Comparison of ENCODE assay signal across 10 mouse cellular contexts in genomic region chr10:14207616-14208015, GRCm38 (mm10).
DNase-seq lines count a peak whose midpoint lies in the region; ATAC-seq and TF ChIP-seq lines count a peak whose summit lies in the region.
"Had no signal": no experiment of that assay in that cellular context is flagged by ENCODE, and none has a peak within 500 bp of the region (broad histone marks: within the 10 kb centered on the region; RNA-seq: fewer than 3 reads in every experiment).

No protein-coding gene starts in this region.

- no peak for TF ChIP-seq EP300 in liver, postnatal 0 days (IDR thresholded peaks at IDR 0.05; ENCODE audit: low read depth)

- peaks cover 5% of the 10 kb centered on the region for H3K4me1 ChIP-seq in liver, postnatal 0 days (ENCODE audit: insufficient read depth)
- H3K4me1 ChIP-seq in liver, embryonic 11.5 days (replicated peaks; ENCODE audit: control insufficient read depth, insufficient read depth, low read length), result no peaks in the 10 kb centered on the region
- H3K4me1 ChIP-seq: liver, embryonic 13.5 days; stomach, embryonic 15.5 days had no signal

- H3K36me3 ChIP-seq in liver, postnatal 0 days (replicated peaks; ENCODE audit: insufficient read depth, low read length), result no peaks in the 10 kb centered on the region
- H3K36me3 ChIP-seq in liver, embryonic 11.5 days (ENCODE audit: control insufficient read depth, insufficient read depth, low read length), result no peaks in the 10 kb centered on the region
- H3K36me3 ChIP-seq: embryonic facial prominence, embryonic 13.5 days; liver, embryonic 13.5 days; stomach, embryonic 15.5 days had no signal

- H3K9ac ChIP-seq in liver, postnatal 0 days (replicated peaks), result no peak overlapping the region
- H3K9ac ChIP-seq in liver, embryonic 11.5 days (ENCODE audit: low read depth, low read length), result no peak overlapping the region
- H3K9ac ChIP-seq: embryonic facial prominence, embryonic 13.5 days; liver, embryonic 13.5 days; stomach, embryonic 15.5 days had no signal

- no peaks in the 10 kb centered on the region for H3K9me3 ChIP-seq in liver, postnatal 0 days (ENCODE audit: low read length)
- no peaks in the 10 kb centered on the region for H3K9me3 ChIP-seq in liver, embryonic 11.5 days (ENCODE audit: control insufficient read depth, low read length)
- H3K9me3 ChIP-seq: embryonic facial prominence, embryonic 13.5 days; liver, embryonic 13.5 days; stomach, embryonic 15.5 days had no signal

- intact Hi-C loops in gastrocnemius, postnatal 36 days (cut with DNase I), result no loop called here

- H3K27me3 ChIP-seq in liver, postnatal 0 days (ENCODE audit: insufficient read depth, low read length), result no peaks in the 10 kb centered on the region
- H3K27me3 ChIP-seq in liver, embryonic 11.5 days (replicated peaks; ENCODE audit: control insufficient read depth, insufficient read depth, low read length), result no peaks in the 10 kb centered on the region
- H3K27me3 ChIP-seq: embryonic facial prominence, embryonic 13.5 days; liver, embryonic 13.5 days; stomach, embryonic 15.5 days had no signal

- no peak overlapping the region for H3K27ac ChIP-seq in liver, postnatal 0 days (ENCODE audit: low read depth)
- H3K27ac ChIP-seq in liver, embryonic 11.5 days (ENCODE audit: low read depth, low read length), result no peak overlapping the region
- H3K27ac ChIP-seq: embryonic facial prominence, embryonic 13.5 days; liver, embryonic 13.5 days; stomach, embryonic 15.5 days had no signal

- TF ChIP-seq CTCF in liver, postnatal 0 days (IDR thresholded peaks at IDR 0.05; ENCODE audit: low read depth), result no peak
- TF ChIP-seq CTCF in brain, embryonic 14.5 days (IDR thresholded peaks at IDR 0.05; ENCODE audit: borderline replicate concordance, extremely low read depth, insufficient read depth, insufficient read length), result no peak

- 35% methylated on average over 5 of the region's 5 CpGs for WGBS in liver, postnatal 0 days (ENCODE audit: insufficient replicate concordance)
- WGBS in liver, embryonic 11.5 days, result 41% methylated on average over 5 of the region's 5 CpGs

- peak; percentile 41; the same call in 1 of the 2 replicates for ATAC-seq in liver, postnatal 0 days
- ATAC-seq in liver, embryonic 11.5 days (replicated peaks; ENCODE audit: low FRiP score), result no peak

- no peak for TF ChIP-seq POLR2A in brain, embryonic 14.5 days (IDR thresholded peaks at IDR 0.05; ENCODE audit: borderline replicate concordance, extremely low read depth, insufficient read depth, insufficient read length, poor library complexity, severe bottlenecking)

- no peak for DNase-seq in liver, postnatal 0 days
- no peak for DNase-seq in liver, embryonic 11.5 days (ENCODE audit: low spot score)
- DNase-seq in brain, embryonic 14.5 days (ENCODE audit: low read depth), result peak; percentile 71
- DNase-seq in layer of hippocampus, postnatal 36 days, result peak; percentile 71 to 77
- DNase-seq in telencephalon, adult 2 months (ENCODE audit: low read depth, low spot score), result peak; percentile 91
- no peak for DNase-seq in gastrocnemius, postnatal 36 days
- DNase-seq in cerebellum, postnatal 14 days, result no peak
- DNase-seq: liver, embryonic 13.5 days had no signal

- no peak overlapping the region for H3K4me3 ChIP-seq in liver, postnatal 0 days (ENCODE audit: low read depth, low read length)
- no peak overlapping the region for H3K4me3 ChIP-seq in liver, embryonic 11.5 days (ENCODE audit: low read depth, low read length)
- H3K4me3 ChIP-seq: embryonic facial prominence, embryonic 13.5 days; liver, embryonic 13.5 days; stomach, embryonic 15.5 days had no signal

- peak overlapping the region; percentile 22 for H3K4me2 ChIP-seq in liver, postnatal 0 days (ENCODE audit: low read depth, low read length)
- H3K4me2 ChIP-seq in liver, embryonic 11.5 days, result no peak overlapping the region
- H3K4me2 ChIP-seq: embryonic facial prominence, embryonic 13.5 days; liver, embryonic 13.5 days; stomach, embryonic 15.5 days had no signal

Comparison
In these comparisons a context has a peak if more than half of its experiments do, and no peak if none do; other contexts are left out.
1. DNase-seq: peak in brain, embryonic 14.5 days (single experiment), layer of hippocampus, postnatal 36 days (2 of 2) and telencephalon, adult 2 months (single experiment); none in liver, postnatal 0 days (single experiment), liver, embryonic 11.5 days (single experiment), gastrocnemius, postnatal 36 days (0 of 2) and cerebellum, postnatal 14 days (0 of 2).